Mouse (Mus musculus) liver, postnatal 0 days (tissue): ENCODE measurements at regions not wholly inside any gene's neighbourhood (a gene's known extent, or its start where the extent isn't known, plus 50 kb on each side); places are given as distances from the start of the nearest gene placed in this dataset.

Source experiments
- CTCF ChIP-seq: sonication (generic); IDR thresholded peaks from 2 replicates; pipeline ENCODE4 v1.5.1; 2016; ENCODE audit warnings: antibody characterized with exemption, low read depth
- EP300 ChIP-seq: IDR thresholded peaks from 2 replicates; pipeline ENCODE4 v1.6.1; 2016; ENCODE audit warnings: antibody characterized with exemption, low read depth, mild to moderate bottlenecking

GRCm38 (mm10) chr15:56881501-56881900, 595.9 kb downstream of the Slc22a22 start:
- TF ChIP-seq CTCF (no peak), EP300 (no peak)
